Mouse (Mus musculus): ENCODE results near the gene Nap1l1.

GRCm38 (mm10) chr10:111458088-111458487, 14.9 kb upstream of the Nap1l1 start:
- no peak for TF ChIP-seq CTCF (IDR thresholded peaks at IDR 0.05; ENCODE audit: low read depth)
- TF ChIP-seq EP300 (IDR thresholded peaks at IDR 0.05; ENCODE audit: low read depth), result no peak
